Mouse (Mus musculus) ES-E14 (cell line): ENCODE data around the gene Slc9a9. TPM values are rescaled to one million over a fixed set of nuclear protein-coding genes. Genes with fewer than 3 reads are reported as not detected.

ENCODE experiments used
- DNase-seq: peaks from one replicate; pipeline ENCODE4 v3.0.0-alpha.2; 2013; ENCODE audit warnings: low read depth, low spot score
- H3K27ac ChIP-seq: 2 replicates; pipeline ENCODE4 v1.5.1; 2012; ENCODE audit warnings: low read depth, mild to moderate bottlenecking, low read length, moderate library complexity, mixed read lengths; ENCODE audit not compliant: poor library complexity, insufficient read depth, severe bottlenecking
- H3K36me3 ChIP-seq: 2 replicates; pipeline ENCODE4 v1.6.1; 2012; ENCODE audit warnings: mild to moderate bottlenecking, low read length, moderate library complexity, mixed read lengths; ENCODE audit not compliant: control insufficient read depth, poor library complexity, insufficient read depth, severe bottlenecking
- H3K4me1 ChIP-seq, 2 experiments: fragments of 150-350 bp in 1 of 2; sonication (generic) in 1 of 2; 2 replicates each; pipeline ENCODE4 v1.6.1; 2012; ENCODE audit warnings: low read length in 2 of 2, mild to moderate bottlenecking in 1 of 2, mixed read lengths in 1 of 2; ENCODE audit not compliant: control insufficient read depth in 2 of 2, insufficient read depth in 2 of 2, poor library complexity in 1 of 2
- H3K4me3 ChIP-seq, 2 experiments: fragments of 150-350 bp in 1 of 2; sonication (generic) in 1 of 2; 2 replicates each; pipeline ENCODE4 v1.5.1; 2012; ENCODE audit warnings: low read length in 2 of 2, low read depth in 1 of 2, mild to moderate bottlenecking in 1 of 2, mixed read lengths in 1 of 2; ENCODE audit not compliant: insufficient read depth in 1 of 2, poor library complexity in 1 of 2, severe bottlenecking in 1 of 2
- H3K9ac ChIP-seq: 2 replicates; pipeline ENCODE4 v1.6.1; 2012; ENCODE audit warnings: low read depth, mild to moderate bottlenecking, low read length, mixed read lengths; ENCODE audit not compliant: poor library complexity, insufficient read depth, severe bottlenecking
- H3K9me3 ChIP-seq: fragments of 150-350 bp; sonication (generic); 2 replicates; pipeline ENCODE4 v1.6.1; 2012; ENCODE audit warnings: low read depth, mild to moderate bottlenecking, low read length; ENCODE audit not compliant: control insufficient read depth, insufficient read depth
- CHD2 ChIP-seq: IDR thresholded peaks from 2 replicates; pipeline ENCODE4 v1.6.1; 2014; ENCODE audit warnings: mild to moderate bottlenecking, low read depth, low read length, inconsistent platforms
- HCFC1 ChIP-seq: IDR thresholded peaks from 2 replicates; pipeline ENCODE4 v1.6.1; 2012; ENCODE audit warnings: low read length, inconsistent platforms, borderline replicate concordance; ENCODE audit not compliant: insufficient read depth
- MAFK ChIP-seq: IDR thresholded peaks from 2 replicates; pipeline ENCODE4 v1.6.1; 2014; ENCODE audit warnings: mild to moderate bottlenecking, low read depth, low read length, inconsistent platforms; ENCODE audit not compliant: insufficient read depth
- ZC3H11A ChIP-seq: IDR thresholded peaks from 2 replicates; pipeline ENCODE4 v1.6.1; 2012; ENCODE audit warnings: low read depth, mild to moderate bottlenecking, inconsistent platforms, low read length, borderline replicate concordance
- ZNF384 ChIP-seq: IDR thresholded peaks from 2 replicates; pipeline ENCODE4 v1.6.1; 2012; ENCODE audit warnings: low read depth, low read length, inconsistent platforms
- in situ Hi-C, 2 experiments: fragments of 600-800 bp; cut with MboI; formaldehyde crosslinking; loops; one replicate each; pipeline ENCODE4 v1.15.1; 2025; ENCODE audit warnings: low sequenced_read_pairs in 2 of 2, inconsistent platforms in 1 of 2; ENCODE audit not compliant: unreplicated experiment in 2 of 2
- total RNA-seq: library from RNA; depleted of rRNA; stranded (reverse); fragments of 300-350 nt; gene quantifications from 2 replicates; pipeline ENCODE4 v1.2.3, GENCODE M21; 2012

The Slc9a9 gene
- total RNA-seq, 1 experiment = 0.13 TPM

GRCm38 (mm10) chr9:94737226-94737625 is 67.5 kb downstream of the Slc9a9 start:
- Histone ChIP-seq H3K4me1 (peaks cover 0 to 9% of the 10 kb centered on the region in 2 experiments; a peak in 2 of 4 replicates), H3K4me3 (no peak overlapping the region), H3K27ac (no peak overlapping the region), H3K9ac (no peak overlapping the region), H3K36me3 (no peaks in the 10 kb centered on the region), H3K9me3 (no peaks in the 10 kb centered on the region)
- in situ Hi-C loops = loop anchor here in 1 of 2 experiments (25.0 kb wide), 1 partner anchor 675 kb away; the partner anchor contains the start of gene Chst2
- DNase-seq = peak; percentile 20
- TF ChIP-seq ZC3H11A = no peak
- TF ChIP-seq CHD2 = no peak
- no peak for TF ChIP-seq HCFC1

- peaks cover 0 to 9% of the 10 kb centered on the region in 2 experiments; a peak in 2 of 4 replicates for H3K4me1 ChIP-seq
- H3K9me3 ChIP-seq = no peaks in the 10 kb centered on the region
- in situ Hi-C loops = loop anchor here in 1 of 2 experiments (25.0 kb wide), 1 partner anchor 674 kb away; the partner anchor contains the start of gene Chst2
- TF ChIP-seq ZC3H11A = peak; percentile 60; the same call in 1 of the 2 replicates
- no peak for TF ChIP-seq MAFK
- TF ChIP-seq ZNF384 = no peak
- no peak overlapping the region for H3K9ac ChIP-seq
- DNase-seq = peak; percentile 59
- no peaks in the 10 kb centered on the region for H3K36me3 ChIP-seq
- no peak overlapping the region for H3K4me3 ChIP-seq
- no peak overlapping the region for H3K27ac ChIP-seq
Measured at GRCm38 (mm10) chr9:94738555-94739427, 69.1 kb downstream of the Slc9a9 start.

GRCm38 (mm10) chr9:94740841-94741240 is 71.1 kb downstream of the Slc9a9 start:
- Histone ChIP-seq H3K9ac (no peak overlapping the region), H3K4me1 (peaks cover 0 to 9% of the 10 kb centered on the region in 2 experiments; a peak in 2 of 4 replicates), H3K36me3 (no peaks in the 10 kb centered on the region), H3K4me3 (no peak overlapping the region), H3K27ac (no peak overlapping the region), H3K9me3 (no peaks in the 10 kb centered on the region)
- DNase-seq = no peak
- TF ChIP-seq ZNF384 (no peak), HCFC1 (no peak), ZC3H11A (no peak), CHD2 (no peak), MAFK (no peak)
- in situ Hi-C loops = loop anchor here in 1 of 2 experiments (25.0 kb wide), 1 partner anchor 671 kb away; the partner anchor contains the start of gene Chst2

GRCm38 (mm10) chr9:94743291-94743690 is 73.6 kb downstream of the Slc9a9 start:
- TF ChIP-seq HCFC1 = no peak
- TF ChIP-seq MAFK = no peak
- TF ChIP-seq ZC3H11A = no peak
- TF ChIP-seq CHD2 = no peak
- no peak for TF ChIP-seq ZNF384
- no peak overlapping the region for H3K27ac ChIP-seq
- in situ Hi-C loops = loop anchor here in 1 of 2 experiments (25.0 kb wide), 1 partner anchor 669 kb away; the partner anchor contains the start of gene Chst2
- DNase-seq = no peak
- no peak overlapping the region for H3K9ac ChIP-seq
- H3K9me3 ChIP-seq = no peaks in the 10 kb centered on the region
- no peaks in the 10 kb centered on the region for H3K4me1 ChIP-seq
- no peaks in the 10 kb centered on the region for H3K36me3 ChIP-seq
- no peak overlapping the region for H3K4me3 ChIP-seq
